Mouse (Mus musculus) C2C12 (cell line): ENCODE measurements around the gene Hist2h2be.

Source experiments
- CTCF ChIP-seq: IDR thresholded peaks from one replicate; pipeline ENCODE4 v1.5.1; 2011; ENCODE audit not compliant: control insufficient read depth, insufficient read depth, insufficient read length
- USF1 ChIP-seq: IDR thresholded peaks from one replicate; pipeline ENCODE4 v1.6.1; 2011; ENCODE audit warnings: low read depth, mild to moderate bottlenecking, control low read depth, moderate library complexity

GRCm38 (mm10) chr3:96260220-96260619 lies 39.3 kb downstream of the Hist2h2be start:
- TF ChIP-seq CTCF (no peak), USF1 (no peak)
